Mouse (Mus musculus) adrenal gland, adult (tissue): ENCODE results near the gene Ermard.

Experiments
- DNase-seq, 2 experiments: peaks; one replicate each; pipeline ENCODE4 v3.0.0; 2022 to 2023; ENCODE audit warnings: low spot score in 1 of 2; ENCODE audit not compliant: inconsistent age in 2 of 2

The Ermard gene

GRCm38 (mm10) chr17:15115550-15115949, 74.5 kb downstream of the Ermard start:
- no peak for DNase-seq

- no peak for DNase-seq
Measured at GRCm38 (mm10) chr17:15120096-15120495, 79.1 kb downstream of the Ermard start.

- DNase-seq = no peak
Measured at GRCm38 (mm10) chr17:15120569-15120968, 79.6 kb downstream of the Ermard start.

GRCm38 (mm10) chr17:15129630-15130287, 88.8 kb downstream of the Ermard start:
- DNase-seq = peak in 1 of 2 experiments; percentile 50

GRCm38 (mm10) chr17:15130288-15130656, 89.3 kb downstream of the Ermard start:
- no peak for DNase-seq

GRCm38 (mm10) chr17:15134905-15135669, 94.1 kb downstream of the Ermard start:
- no peak for DNase-seq

DNA sequence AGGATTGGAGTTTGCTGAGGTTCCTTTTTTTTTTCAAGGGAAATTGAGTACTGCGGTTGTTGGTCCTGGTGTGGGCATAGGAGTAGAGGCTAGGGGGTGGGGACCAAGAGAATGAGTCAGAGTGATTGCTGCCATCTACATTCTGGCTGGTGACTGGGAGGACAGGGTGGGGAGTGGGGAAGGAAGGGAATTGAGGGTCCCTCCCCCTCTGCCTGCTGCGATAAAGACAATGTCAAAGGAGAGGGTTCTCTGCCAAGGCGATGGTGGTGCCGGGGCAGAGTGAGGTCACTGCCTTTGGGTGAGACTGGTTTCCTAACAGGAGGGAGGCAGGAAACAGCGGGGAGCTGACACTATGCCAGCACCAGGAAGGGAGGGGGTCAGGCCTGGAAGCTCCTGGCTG, 96.4 kb downstream of the Ermard start:
- peak; percentile 45 to 64 for DNase-seq
